Mouse (Mus musculus) limb, embryonic 13.5 days (tissue): Measurements from ENCODE around the gene Nsd1. TPM values are rescaled to one million over a fixed set of nuclear protein-coding genes. Genes with fewer than 3 reads are reported as not detected.

Experiments used
- ATAC-seq: fragments of 200-750 bp; cut with Nextera tagmentation; 2 replicates; pipeline ENCODE4 v1.8.0; 2017; ENCODE audit warnings: low read depth, moderate number of reproducible peaks, moderate TSS enrichment; ENCODE audit not compliant: low FRiP score
- H3K27ac ChIP-seq: fragments of 300-500 bp; sonication (generic); 2 replicates; pipeline ENCODE4 v1.5.1; 2015; ENCODE audit warnings: inconsistent platforms, mild to moderate bottlenecking, moderate library complexity
- H3K27me3 ChIP-seq: fragments of 300-500 bp; sonication (generic); 2 replicates; pipeline ENCODE4 v1.6.1; 2015; ENCODE audit warnings: mild to moderate bottlenecking, inconsistent platforms
- H3K36me3 ChIP-seq: fragments of 300-500 bp; sonication (generic); 2 replicates; pipeline ENCODE4 v1.6.1; 2015; ENCODE audit warnings: inconsistent platforms, mild to moderate bottlenecking, moderate library complexity
- H3K4me1 ChIP-seq: fragments of 300-500 bp; sonication (generic); 2 replicates; pipeline ENCODE4 v1.6.1; 2015; ENCODE audit warnings: inconsistent platforms
- H3K4me2 ChIP-seq: fragments of 300-500 bp; sonication (generic); replicated peaks from 2 replicates; pipeline ENCODE4 v1.6.1; 2015; ENCODE audit warnings: inconsistent platforms, mild to moderate bottlenecking, moderate library complexity
- H3K4me3 ChIP-seq: fragments of 300-500 bp; sonication (generic); 2 replicates; pipeline ENCODE4 v1.5.1; 2015; ENCODE audit warnings: moderate library complexity, mild to moderate bottlenecking, inconsistent platforms
- H3K9ac ChIP-seq: fragments of 300-500 bp; sonication (generic); 2 replicates; pipeline ENCODE4 v1.6.1; 2015; ENCODE audit warnings: mild to moderate bottlenecking, inconsistent platforms
- H3K9me3 ChIP-seq: fragments of 300-500 bp; sonication (generic); 2 replicates; pipeline ENCODE4 v1.6.1; 2016; ENCODE audit warnings: inconsistent platforms
- WGBS: fragments of 180-500 bp; shearing (Covaris S2); methylation state at CpG from one replicate; pipeline ENCODE4 v1.1.7; 2015; 5-methylcytosine and 5-hydroxymethylcytosine counted together
- polyA plus RNA-seq: library from polyadenylated mRNA; unstranded; fragments of >200 nt; fragmentation: Nextera tagmentation; extraction: Ambion mirVana; gene quantifications from 2 replicates; pipeline ENCODE4 v1.2.1, GENCODE M21; 2015

Nsd1 gene
- polyA plus RNA-seq, 1 experiment from 2014 or later, result 82.4 TPM

DNA sequence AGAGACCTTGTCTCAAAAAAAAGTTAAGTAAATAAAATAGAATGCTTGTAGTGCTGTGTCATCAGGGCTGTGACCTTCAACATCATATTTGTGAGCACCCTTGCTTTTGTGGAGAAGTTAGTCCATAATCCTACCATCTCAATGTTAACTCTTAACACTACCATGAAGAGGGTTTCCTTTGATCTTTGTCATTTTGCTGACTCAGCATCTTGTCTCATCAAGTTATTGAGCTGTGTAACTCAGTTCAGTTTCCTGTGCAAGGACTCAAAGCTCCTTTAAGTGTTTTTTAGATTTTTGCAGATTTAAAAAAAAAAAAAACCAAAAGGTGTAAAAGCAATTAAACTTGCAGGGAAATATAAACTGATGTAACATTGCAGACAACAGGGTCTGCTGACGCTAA lies 87.2 kb downstream of the Nsd1 start:
- H3K4me3 ChIP-seq, result no peak overlapping the region
- 87% methylated on average over 1 of the region's 1 CpGs for WGBS
- no peak for ATAC-seq
- H3K4me2 ChIP-seq, result no peak overlapping the region
- H3K27me3 ChIP-seq, result no peaks in the 10 kb centered on the region
- no peaks in the 10 kb centered on the region for H3K9me3 ChIP-seq
- H3K36me3 ChIP-seq, result peaks cover 92% of the 10 kb centered on the region
- H3K9ac ChIP-seq, result no peak overlapping the region
- H3K4me1 ChIP-seq, result no peaks in the 10 kb centered on the region
- H3K27ac ChIP-seq, result no peak overlapping the region

DNA sequence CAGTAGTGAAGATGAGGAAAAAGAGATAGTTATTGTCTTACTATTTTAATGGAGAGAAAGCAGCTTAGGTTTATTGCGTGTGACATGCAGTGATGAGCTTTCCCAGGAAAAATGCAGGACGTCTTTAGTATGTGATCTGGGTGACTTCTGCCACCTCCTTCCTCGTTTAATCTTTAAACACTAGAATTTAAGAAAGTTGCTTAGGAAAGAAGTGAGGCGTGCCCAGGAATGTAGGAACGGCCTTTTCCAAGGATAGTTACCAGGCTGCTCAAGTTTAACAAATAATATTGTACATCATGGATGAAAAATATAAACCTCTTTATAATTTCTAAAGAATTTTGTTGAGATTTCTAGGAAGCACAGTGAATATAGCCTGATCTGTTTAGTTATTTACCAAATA lies 91.3 kb downstream of the Nsd1 start:
- Histone ChIP-seq H3K4me1 (no peaks in the 10 kb centered on the region), H3K4me2 (no peak overlapping the region), H3K36me3 (peaks cover 91% of the 10 kb centered on the region), H3K4me3 (no peak overlapping the region), H3K27me3 (no peaks in the 10 kb centered on the region), H3K9ac (no peak overlapping the region), H3K9me3 (no peaks in the 10 kb centered on the region), H3K27ac (no peak overlapping the region)
- no peak for ATAC-seq
- WGBS, result 89% methylated on average over 5 of the region's 5 CpGs

DNA sequence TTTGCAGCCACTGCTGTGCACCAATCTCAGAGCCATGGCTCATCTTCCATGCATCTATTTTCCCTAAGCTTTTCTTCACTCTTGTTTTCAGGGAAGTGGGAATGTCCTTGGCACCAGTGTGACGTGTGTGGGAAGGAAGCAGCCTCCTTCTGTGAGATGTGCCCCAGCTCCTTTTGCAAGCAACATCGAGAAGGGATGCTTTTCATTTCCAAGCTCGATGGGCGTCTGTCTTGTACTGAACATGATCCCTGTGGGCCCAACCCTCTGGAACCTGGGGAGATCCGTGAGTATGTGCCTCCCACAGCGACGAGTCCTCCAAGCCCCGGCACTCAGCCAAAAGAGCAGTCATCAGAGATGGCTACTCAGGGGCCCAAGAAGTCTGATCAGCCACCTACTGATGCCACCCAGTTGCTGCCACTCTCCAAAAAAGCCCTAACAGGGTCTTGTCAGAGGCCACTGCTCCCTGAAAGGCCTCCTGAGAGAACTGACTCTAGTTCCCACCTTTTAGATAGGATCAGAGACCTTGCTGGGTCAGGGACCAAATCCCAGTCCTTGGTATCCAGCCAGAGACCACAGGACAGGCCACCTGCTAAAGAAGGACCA lies 102.5 kb downstream of the Nsd1 start:
- Histone ChIP-seq H3K4me1 (no peaks in the 10 kb centered on the region), H3K9ac (no peak overlapping the region), H3K27me3 (no peaks in the 10 kb centered on the region), H3K9me3 (no peaks in the 10 kb centered on the region), H3K27ac (no peak overlapping the region), H3K36me3 (peaks cover 88% of the 10 kb centered on the region), H3K4me3 (no peak overlapping the region), H3K4me2 (no peak overlapping the region)
- no peak for ATAC-seq
- 89% methylated on average over 8 of the region's 8 CpGs for WGBS

DNA sequence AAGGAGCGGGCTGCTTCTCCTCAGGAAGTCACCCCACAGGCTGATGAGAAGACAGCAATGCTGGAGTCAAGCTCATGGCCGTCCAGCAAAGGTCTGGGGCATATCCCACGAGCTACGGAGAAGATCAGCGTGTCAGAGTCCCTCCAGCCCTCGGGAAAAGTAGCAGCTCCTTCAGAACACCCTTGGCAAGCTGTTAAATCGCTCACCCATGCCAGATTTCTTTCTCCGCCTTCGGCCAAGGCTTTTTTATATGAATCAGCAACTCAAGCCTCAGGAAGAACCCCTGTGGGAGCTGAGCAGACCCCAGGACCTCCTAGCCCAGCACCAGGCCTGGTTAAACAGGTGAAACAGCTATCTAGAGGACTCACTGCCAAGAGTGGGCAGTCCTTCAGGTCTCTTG lies 103.5 kb downstream of the Nsd1 start:
- Histone ChIP-seq H3K4me1 (no peaks in the 10 kb centered on the region), H3K27ac (no peak overlapping the region), H3K27me3 (no peaks in the 10 kb centered on the region), H3K4me2 (no peak overlapping the region), H3K9ac (no peak overlapping the region), H3K36me3 (peaks cover 88% of the 10 kb centered on the region), H3K9me3 (no peaks in the 10 kb centered on the region), H3K4me3 (no peak overlapping the region)
- no peak for ATAC-seq
- WGBS, result 89% methylated on average over 9 of the region's 9 CpGs

DNA sequence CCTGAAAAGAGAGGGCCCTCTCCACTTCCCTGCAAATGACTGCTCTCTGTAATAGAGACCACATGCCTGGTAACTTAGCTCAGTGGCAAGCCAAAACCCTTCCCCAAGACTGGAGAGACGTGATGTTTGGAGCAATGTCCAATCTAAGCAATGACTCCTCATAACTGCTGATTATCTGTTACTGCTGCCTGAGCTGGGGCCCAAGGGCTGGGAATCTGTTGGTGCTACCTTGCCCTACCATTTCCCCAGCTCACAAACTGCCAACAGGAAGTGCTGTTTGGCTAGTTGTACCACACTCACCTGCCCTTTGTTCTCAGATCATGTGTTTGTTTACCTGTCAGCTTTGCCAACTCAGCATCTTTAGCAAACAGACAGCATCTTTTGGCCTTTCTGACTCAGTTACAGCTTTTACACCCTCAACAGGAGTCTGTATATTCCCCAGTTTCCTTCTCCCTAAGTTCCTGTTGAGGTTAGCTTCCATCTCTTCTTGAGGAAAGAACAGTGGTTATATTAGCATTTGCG lies 105.4 kb downstream of the Nsd1 start:
- Histone ChIP-seq H3K4me1 (peaks cover 2% of the 10 kb centered on the region; the same call in 1 of the 2 replicates), H3K9me3 (no peaks in the 10 kb centered on the region), H3K4me3 (no peak overlapping the region), H3K27me3 (no peaks in the 10 kb centered on the region), H3K36me3 (peaks cover 95% of the 10 kb centered on the region), H3K4me2 (no peak overlapping the region), H3K27ac (no peak overlapping the region), H3K9ac (no peak overlapping the region)
- WGBS, result 84% methylated on average over 2 of the region's 2 CpGs
- no peak for ATAC-seq

DNA sequence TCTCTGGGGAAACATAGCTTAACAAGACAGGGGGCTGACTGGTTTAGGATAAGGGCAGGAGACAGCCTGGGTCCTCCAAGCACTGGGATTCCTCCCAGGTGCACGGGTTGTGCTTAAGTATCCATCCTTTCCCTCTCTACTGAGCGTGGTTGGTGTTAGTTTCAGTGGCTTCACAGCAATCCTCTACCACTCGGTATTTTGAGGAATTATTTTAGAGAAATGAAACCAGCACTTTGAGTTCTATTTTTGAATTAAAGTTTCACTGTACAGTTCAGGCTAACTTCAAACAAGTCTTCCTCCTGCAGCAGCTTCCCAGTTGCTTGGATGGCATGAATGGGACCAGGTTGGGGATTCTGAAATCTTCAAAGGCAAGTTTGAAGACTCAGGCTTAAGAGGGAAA lies 108.8 kb downstream of the Nsd1 start:
- WGBS, result 78% methylated on average over 3 of the region's 3 CpGs
- Histone ChIP-seq H3K9ac (no peak overlapping the region), H3K9me3 (no peaks in the 10 kb centered on the region), H3K4me2 (no peak overlapping the region), H3K4me3 (no peak overlapping the region), H3K36me3 (peaks cover 73% of the 10 kb centered on the region), H3K27ac (no peak overlapping the region), H3K4me1 (peaks cover 23% of the 10 kb centered on the region), H3K27me3 (no peaks in the 10 kb centered on the region)
- no peak for ATAC-seq

DNA sequence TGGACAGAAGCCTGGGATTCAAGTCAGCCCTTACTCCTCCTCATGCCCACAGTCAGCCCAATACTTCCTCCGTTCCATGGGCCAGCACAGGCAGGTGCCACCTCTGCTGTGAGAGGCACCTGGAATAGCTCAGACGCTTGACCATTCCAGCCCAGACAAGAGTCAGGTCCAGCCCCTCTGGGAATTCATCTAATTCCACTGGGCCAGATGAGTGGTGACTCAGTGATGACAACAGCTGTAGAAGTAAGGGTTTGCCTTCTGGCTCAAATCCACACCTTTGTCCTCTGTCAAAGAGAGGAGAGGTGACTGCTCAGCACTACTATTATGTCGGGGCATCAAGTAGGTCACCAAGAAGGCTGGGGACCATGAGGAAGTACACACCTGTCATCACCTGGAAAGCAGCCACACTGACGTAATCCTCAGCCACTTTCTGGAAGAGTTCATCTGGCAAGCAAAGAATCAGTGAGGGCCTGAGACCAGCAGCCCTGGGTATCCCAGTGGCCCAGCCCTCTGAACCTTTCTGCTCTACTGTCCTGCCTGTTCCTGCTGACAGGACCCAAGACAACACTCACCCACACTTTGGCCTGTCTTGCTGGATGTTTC lies 110.5 kb downstream of the Nsd1 start, which contains the start of gene Prelid1:
Prelid1 (plus strand) TSS at position 570 of the 603 bp plus-strand sequence.
- H3K9me3 ChIP-seq, result no peaks in the 10 kb centered on the region
- peaks cover 72% of the 10 kb centered on the region for H3K36me3 ChIP-seq
- no peak for ATAC-seq
- H3K4me1 ChIP-seq, result peaks cover 32% of the 10 kb centered on the region
- H3K27me3 ChIP-seq, result no peaks in the 10 kb centered on the region
- H3K27ac ChIP-seq, result no peak within 1 kb of the TSS; the same call in 1 of the 2 replicates
- H3K9ac ChIP-seq, result peak within 1 kb of the TSS; percentile 97
- WGBS, result 77% methylated on average over 4 of the region's 4 CpGs
- peak within 1 kb of the TSS; percentile 96 for H3K4me3 ChIP-seq
- peak within 1 kb of the TSS; percentile 88 for H3K4me2 ChIP-seq

DNA sequence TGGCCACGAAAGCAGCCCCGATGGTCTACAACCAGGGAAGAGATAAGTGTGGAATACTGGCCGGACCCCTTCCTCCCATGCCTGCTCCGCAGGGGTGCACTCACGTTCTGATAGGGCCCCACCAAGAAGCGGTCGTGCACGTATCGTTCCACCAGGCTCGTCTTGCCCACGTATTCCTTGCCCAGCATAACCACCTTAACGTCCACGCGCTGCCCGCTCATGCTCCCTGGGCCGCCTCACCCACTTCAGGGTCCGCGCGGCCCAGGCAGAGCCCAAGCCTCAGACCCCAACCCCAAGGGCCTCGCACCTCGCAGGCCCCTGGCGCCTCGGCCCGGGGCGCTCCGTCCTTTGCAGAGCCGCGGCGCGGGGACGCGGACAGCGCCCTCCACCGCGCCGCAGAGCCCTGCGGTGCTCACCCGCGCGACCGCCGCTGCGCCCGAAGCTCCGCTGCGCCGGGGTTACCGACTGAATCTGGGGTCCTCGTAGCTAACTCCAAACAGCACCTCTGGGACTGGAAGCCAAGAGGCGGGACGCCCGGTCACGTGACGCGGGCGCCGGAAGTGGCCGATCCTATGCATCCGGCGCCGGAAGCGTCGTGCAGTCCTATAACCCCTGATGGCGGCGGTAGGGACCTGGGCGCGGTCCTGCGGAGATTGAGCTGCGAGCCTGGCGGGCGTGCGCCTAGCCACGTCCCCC lies 112.0 kb downstream of the Nsd1 start, which contains the start of gene Rab24:
Rab24 (minus strand) TSS at position 513 of the 696 bp plus-strand sequence.
- Histone ChIP-seq H3K4me2 (peak within 1 kb of the TSS; percentile 88), H3K9me3 (no peaks in the 10 kb centered on the region), H3K27ac (peak within 1 kb of the TSS; percentile 81), H3K4me1 (peaks cover 32% of the 10 kb centered on the region), H3K27me3 (no peaks in the 10 kb centered on the region), H3K4me3 (peak within 1 kb of the TSS; percentile 96), H3K9ac (peak within 1 kb of the TSS; percentile 97), H3K36me3 (peaks cover 74% of the 10 kb centered on the region)
- WGBS, result under 1% methylated on average over 73 of the region's 73 CpGs
- ATAC-seq, result peak; percentile 91

DNA sequence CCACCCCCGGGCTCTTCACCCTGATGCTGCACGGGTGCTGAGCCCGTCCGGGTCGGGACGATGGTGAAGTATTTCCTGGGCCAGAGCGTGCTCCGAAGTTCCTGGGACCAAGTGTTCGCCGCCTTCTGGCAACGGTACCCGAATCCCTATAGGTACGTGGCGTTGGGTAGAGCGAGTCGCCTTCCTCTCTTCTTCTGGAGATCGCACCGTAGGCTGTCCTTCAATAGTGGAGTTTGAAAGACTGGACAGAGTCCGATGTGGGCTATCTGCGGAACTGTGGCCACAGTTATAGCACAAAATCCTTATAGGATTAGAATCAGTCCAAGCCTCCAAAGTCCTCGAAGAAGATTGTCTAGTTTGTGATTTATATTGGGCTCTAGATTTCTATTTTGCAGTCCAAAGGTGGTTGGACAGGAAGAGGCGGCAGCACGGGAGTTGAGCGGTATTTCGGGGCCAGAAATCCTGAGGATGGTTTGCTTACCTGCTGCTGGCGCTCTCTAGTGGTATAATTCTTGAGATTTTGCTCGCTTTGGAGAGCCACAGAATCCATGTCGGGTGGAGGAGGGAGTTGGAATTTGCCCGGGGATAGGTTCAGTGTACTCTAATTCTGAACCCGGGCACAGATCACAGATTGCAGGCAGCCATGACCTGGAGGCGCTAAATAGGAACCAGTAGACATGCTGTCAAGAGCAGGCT lies 112.7 kb downstream of the Nsd1 start:
- peaks cover 36% of the 10 kb centered on the region for H3K4me1 ChIP-seq
- no peaks in the 10 kb centered on the region for H3K9me3 ChIP-seq
- peak overlapping the region; percentile 97 for H3K9ac ChIP-seq
- peak overlapping the region; percentile 88 for H3K4me2 ChIP-seq
- H3K36me3 ChIP-seq, result peaks cover 73% of the 10 kb centered on the region
- no peak for ATAC-seq
- peak overlapping the region; percentile 96 for H3K4me3 ChIP-seq
- peak overlapping the region; percentile 81 for H3K27ac ChIP-seq
- under 1% methylated on average over 31 of the region's 31 CpGs for WGBS
- no peaks in the 10 kb centered on the region for H3K27me3 ChIP-seq

DNA sequence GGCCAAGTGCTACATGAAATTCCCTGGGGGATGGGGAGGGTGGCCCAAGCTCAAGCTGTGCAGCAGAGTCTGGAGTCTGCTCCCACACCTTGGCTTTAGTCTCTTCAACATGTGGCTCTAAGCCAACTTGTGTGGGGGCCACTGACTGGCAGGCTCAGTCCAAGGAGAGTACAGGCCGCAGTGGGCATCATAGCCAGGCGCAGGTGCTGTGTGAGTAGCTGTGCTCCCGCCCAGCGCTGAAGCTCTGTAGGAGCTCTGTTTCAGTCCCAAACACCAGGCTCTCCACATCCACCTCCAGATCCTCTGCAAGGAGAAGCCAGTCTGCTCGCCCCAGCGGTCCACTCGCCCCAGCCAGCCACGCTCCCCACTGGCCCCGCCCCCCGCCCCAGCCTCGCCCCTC lies 116.0 kb downstream of the Nsd1 start:
- ATAC-seq, result no peak

DNA sequence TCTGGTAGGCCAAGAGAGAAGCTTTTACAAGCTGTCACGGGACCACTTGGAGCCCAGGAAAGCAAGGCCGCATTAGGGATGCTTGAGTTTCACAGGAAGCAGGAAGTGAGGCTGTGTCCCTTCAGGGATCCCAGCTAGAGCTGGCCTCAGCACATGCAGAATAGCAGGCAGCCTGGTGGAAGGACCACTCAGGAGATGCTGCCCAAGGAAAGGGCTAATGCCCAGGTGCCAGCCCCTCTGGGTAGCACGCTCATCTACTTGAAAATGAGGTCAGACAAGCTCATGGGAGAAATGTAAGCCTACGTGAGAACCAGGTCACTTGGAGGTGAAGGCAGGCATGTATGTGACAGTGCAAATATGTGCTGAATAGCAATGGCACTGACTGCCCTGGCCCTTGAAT lies 117.6 kb downstream of the Nsd1 start:
- Histone ChIP-seq H3K27ac (no peak overlapping the region), H3K9me3 (no peaks in the 10 kb centered on the region), H3K9ac (0 out of 2 replicates have a peak overlapping the region, but pooled peaks have one; percentile 8), H3K4me1 (peaks cover 54% of the 10 kb centered on the region), H3K27me3 (no peaks in the 10 kb centered on the region), H3K4me3 (no peak overlapping the region), H3K4me2 (peak overlapping the region; percentile 88; the same call in 1 of the 2 replicates), H3K36me3 (peaks cover 41% of the 10 kb centered on the region)
- 56% methylated on average over 4 of the region's 4 CpGs for WGBS
- ATAC-seq, result no peak

More for the DNA sequence above, 116.0 kb downstream of the Nsd1 start:
- no peak overlapping the region for H3K27ac ChIP-seq
- H3K4me1 ChIP-seq, result peaks cover 54% of the 10 kb centered on the region
- no peak overlapping the region for H3K4me3 ChIP-seq
- H3K9me3 ChIP-seq, result no peaks in the 10 kb centered on the region
- WGBS, result 86% methylated on average over 11 of the region's 11 CpGs
- no peak overlapping the region for H3K9ac ChIP-seq
- H3K4me2 ChIP-seq, result no peak overlapping the region
- H3K36me3 ChIP-seq, result peaks cover 42% of the 10 kb centered on the region
- no peaks in the 10 kb centered on the region for H3K27me3 ChIP-seq
